Comparison of ENCODE assay signal across 8 mouse cellular contexts in the genomic region with DNA sequence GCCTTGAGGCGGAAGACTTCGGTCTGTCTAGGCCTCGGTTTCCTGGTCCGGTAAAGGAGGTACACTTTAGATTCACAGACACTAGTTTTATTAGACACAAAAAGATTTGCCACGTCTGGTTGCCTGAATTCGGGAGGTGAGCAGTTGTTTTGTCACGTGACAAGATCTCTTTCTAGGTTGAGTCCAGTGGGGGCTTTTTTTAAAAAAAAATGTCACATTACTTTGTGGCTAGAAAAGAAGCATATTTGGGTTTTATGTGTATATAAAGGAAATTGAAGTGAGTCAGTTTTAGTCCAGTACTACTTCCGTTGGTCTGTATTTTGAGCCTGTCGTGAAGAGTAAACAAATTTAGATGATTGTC. TPM values are rescaled to one million over a fixed set of nuclear protein-coding genes. Genes with fewer than 3 reads are reported as not detected.
DNase-seq lines count a peak whose midpoint lies in the region; ATAC-seq and TF ChIP-seq lines count a peak whose summit lies in the region.

No protein-coding gene starts in this region.

- H3K9me3 ChIP-seq in kidney, embryonic 15.5 days (replicated peaks) = no peaks in the 10 kb centered on the region
- no peaks in the 10 kb centered on the region for H3K9me3 ChIP-seq in hindbrain, embryonic 16.5 days (ENCODE audit: control insufficient read depth, low read length)
- H3K9me3 ChIP-seq in midbrain, postnatal 0 days (ENCODE audit: low read length) = no peaks in the 10 kb centered on the region

- H3K4me2 ChIP-seq in kidney, embryonic 15.5 days = peak overlapping the region; percentile 71
- peak overlapping the region; percentile 73 for H3K4me2 ChIP-seq in hindbrain, embryonic 16.5 days (ENCODE audit: low read length)
- H3K4me2 ChIP-seq in midbrain, postnatal 0 days (ENCODE audit: low read depth, low read length, poor library complexity, severe bottlenecking) = peak overlapping the region; percentile 75

- peak overlapping the region; percentile 94 for H3K4me3 ChIP-seq in kidney, embryonic 15.5 days (replicated peaks)
- peak overlapping the region; percentile 98 for H3K4me3 ChIP-seq in brown adipose tissue, adult 24 weeks (ENCODE audit: insufficient read depth, low read depth, low read length)
- H3K4me3 ChIP-seq in hindbrain, embryonic 16.5 days (ENCODE audit: low read length) = peak overlapping the region; percentile 82
- peak overlapping the region; percentile 79 for H3K4me3 ChIP-seq in midbrain, postnatal 0 days (ENCODE audit: low read depth, low read length)

- WGBS in kidney, embryonic 15.5 days = under 1% methylated on average over 9 of the region's 9 CpGs
- 1% methylated on average over 9 of the region's 9 CpGs for WGBS in hindbrain, embryonic 16.5 days
- WGBS in midbrain, postnatal 0 days = 1% methylated on average over 9 of the region's 9 CpGs

- H3K4me1 ChIP-seq in kidney, embryonic 15.5 days = peaks cover 6% of the 10 kb centered on the region; the same call in 1 of the 2 replicates
- no peaks in the 10 kb centered on the region for H3K4me1 ChIP-seq in brown adipose tissue, adult 24 weeks (ENCODE audit: control insufficient read depth, insufficient read depth, insufficient read length, low read length)
- H3K4me1 ChIP-seq in hindbrain, embryonic 16.5 days (ENCODE audit: control insufficient read depth, insufficient read depth, low read depth, low read length) = peaks cover 3% of the 10 kb centered on the region; the same call in 1 of the 2 replicates
- H3K4me1 ChIP-seq in midbrain, postnatal 0 days (ENCODE audit: insufficient read depth, low read length) = no peaks in the 10 kb centered on the region

- H3K36me3 ChIP-seq in kidney, embryonic 15.5 days = peaks cover 21% of the 10 kb centered on the region
- H3K36me3 ChIP-seq in hindbrain, embryonic 16.5 days (ENCODE audit: control insufficient read depth, insufficient read depth, low read length) = no peaks in the 10 kb centered on the region
- H3K36me3 ChIP-seq in midbrain, postnatal 0 days (ENCODE audit: insufficient read depth, low read length) = no peaks in the 10 kb centered on the region

- H3K9ac ChIP-seq in kidney, embryonic 15.5 days = peak overlapping the region; percentile 66
- peak overlapping the region; percentile 66 for H3K9ac ChIP-seq in hindbrain, embryonic 16.5 days (ENCODE audit: low read depth, low read length)
- peak overlapping the region; percentile 50 for H3K9ac ChIP-seq in midbrain, postnatal 0 days (replicated peaks; ENCODE audit: low read length, poor library complexity, severe bottlenecking)

- no peak for ATAC-seq in kidney, embryonic 15.5 days (replicated peaks; ENCODE audit: low FRiP score)
- ATAC-seq in hindbrain, embryonic 16.5 days = no peak
- no peak for ATAC-seq in midbrain, postnatal 0 days (ENCODE audit: low FRiP score)

- no peaks in the 10 kb centered on the region for H3K27me3 ChIP-seq in kidney, embryonic 15.5 days
- H3K27me3 ChIP-seq in hindbrain, embryonic 16.5 days (replicated peaks; ENCODE audit: control insufficient read depth, insufficient read depth, low read length) = no peaks in the 10 kb centered on the region
- no peaks in the 10 kb centered on the region for H3K27me3 ChIP-seq in midbrain, postnatal 0 days (ENCODE audit: insufficient read depth, low read length)

- peak overlapping the region; percentile 84 for H3K27ac ChIP-seq in kidney, embryonic 15.5 days
- H3K27ac ChIP-seq in brown adipose tissue, adult 24 weeks (replicated peaks; ENCODE audit: low read depth, low read length) = no peak overlapping the region
- H3K27ac ChIP-seq in hindbrain, embryonic 16.5 days (ENCODE audit: low read depth, low read length) = no peak overlapping the region
- H3K27ac ChIP-seq in midbrain, postnatal 0 days (ENCODE audit: low read depth, low read length) = no peak overlapping the region

- DNase-seq in kidney, adult 11 months = no peak
- DNase-seq in midbrain, postnatal 0 days (ENCODE audit: low spot score) = no peak
- no peak for DNase-seq in yolk sac, embryonic 10.5 days (ENCODE audit: low spot score)
- no peak for DNase-seq in urinary bladder, postnatal 10 days (ENCODE audit: low spot score)
- DNase-seq in left cerebral cortex, adult 18-20 months (ENCODE audit: low spot score in 2 of 2) = no peak

- TF ChIP-seq CTCF in midbrain, postnatal 0 days (IDR thresholded peaks at IDR 0.05) = no peak

RNA-seq across cellular contexts. Expression of a gene that starts 0.4 kb away (rescaled TPM):
- 65.8 and 68.8 TPM in 2 replicates for polyA plus RNA-seq in kidney, embryonic 15.5 days (2015; fragmentation: Nextera tagmentation; extraction: Ambion mirVana)
- polyA plus RNA-seq in brown adipose tissue, adult 24 weeks (2012; ENCODE audit: insufficient read depth, insufficient read length, missing spikeins) = 0.95 TPM in 1 of 2 replicates, not detected in the other
- 12.2 and 13.9 TPM in 2 replicates for polyA plus RNA-seq in hindbrain, embryonic 16.5 days (2015; fragmentation: Nextera tagmentation; extraction: Ambion mirVana)
- 0.94 and 11.3 TPM in 2 replicates for total RNA-seq in midbrain, postnatal 0 days (2014; rRNA removed)
- 3.4 and 3.9 TPM in 2 replicates for polyA plus RNA-seq in midbrain, postnatal 0 days (2015; fragmentation: Nextera tagmentation; extraction: Ambion mirVana)
- 1 to 10 TPM in 1 of 2 experiments, under 1 TPM in 1; 0.63 to 1.1 TPM for total RNA-seq in left cerebral cortex, adult 18-20 months (2021)

RNA-seq across cellular contexts. Expression of a gene that starts 43.3 kb away (rescaled TPM):
- polyA plus RNA-seq in kidney, embryonic 15.5 days (2015; fragmentation: Nextera tagmentation; extraction: Ambion mirVana) = 7.3 and 8.1 TPM in 2 replicates
- 200 and 231 TPM in 2 replicates for polyA plus RNA-seq in brown adipose tissue, adult 24 weeks (2012; ENCODE audit: insufficient read depth, insufficient read length, missing spikeins)
- 8.5 and 9.3 TPM in 2 replicates for polyA plus RNA-seq in hindbrain, embryonic 16.5 days (2015; fragmentation: Nextera tagmentation; extraction: Ambion mirVana)
- total RNA-seq in midbrain, postnatal 0 days (2014; rRNA removed) = 13.9 and 15.8 TPM in 2 replicates
- polyA plus RNA-seq in midbrain, postnatal 0 days (2015; fragmentation: Nextera tagmentation; extraction: Ambion mirVana) = 6.5 and 6.6 TPM in 2 replicates
- total RNA-seq in left cerebral cortex, adult 18-20 months (2021) = 10 to 100 TPM; 21.5 to 22.0 TPM

Comparison
In these comparisons a context has a peak if more than half of its experiments do, and no peak if none do; other contexts are left out.
1. RNA of a gene that starts 43.3 kb away (polyA plus RNA-seq): 200 to 231 TPM in brown adipose tissue, adult 24 weeks; 8.5 to 9.3 TPM in hindbrain, embryonic 16.5 days, 7.3 to 8.1 TPM in kidney, embryonic 15.5 days and 6.5 to 6.6 TPM in midbrain, postnatal 0 days; every median in the first group is over 10 times any median in the second.
2. Peak in every context shown above with its lines, with median percentiles within 50 percentile points of each other: H3K4me2 ChIP-seq, H3K4me3 ChIP-seq and H3K9ac ChIP-seq.